Mouse (Mus musculus) thymus, adult 2 months (tissue): ENCODE results near the gene Gm20388.

Source experiments
- CTCF ChIP-seq: fragments of 200-500 bp; IDR thresholded peaks from 2 replicates; pipeline ENCODE4 v1.5.1; 2012; ENCODE audit warnings: mild to moderate bottlenecking, control low read depth, low read length, moderate library complexity, borderline replicate concordance; ENCODE audit not compliant: control insufficient read depth, poor library complexity, insufficient read depth; ENCODE audit errors: extremely low read depth
- POLR2A ChIP-seq: fragments of 200-500 bp; IDR thresholded peaks from 2 replicates; pipeline ENCODE4 v1.6.1; 2012; ENCODE audit warnings: mild to moderate bottlenecking, low read length, control low read depth, moderate library complexity; ENCODE audit not compliant: control insufficient read depth, poor library complexity, insufficient read depth; ENCODE audit errors: extremely low read depth

- no peak for TF ChIP-seq POLR2A
- no peak for TF ChIP-seq CTCF
Observed at GRCm38 (mm10) chr8:122442356-122442755, 2531.7 kb downstream of the Gm20388 start.
